Mouse (Mus musculus) WW6 (cell line): ENCODE measurements around the gene Rft1.

Experiments used
- DNase-seq: peaks from one replicate; pipeline ENCODE4 v3.0.0-alpha.2; 2013; ENCODE audit warnings: low read depth, low spot score

Rft1 gene

GRCm38 (mm10) chr14:30630811-30631576 lies 23.2 kb upstream of the Rft1 start:
- DNase-seq, result no peak

GRCm38 (mm10) chr14:30631834-30632233 lies 22.3 kb upstream of the Rft1 start:
- DNase-seq, result no peak

- DNase-seq, result no peak
Observed at GRCm38 (mm10) chr14:30633708-30634107, 20.5 kb upstream of the Rft1 start.

GRCm38 (mm10) chr14:30634418-30634817 lies 19.7 kb upstream of the Rft1 start:
- DNase-seq, result no peak

GRCm38 (mm10) chr14:30635219-30635910 lies 18.8 kb upstream of the Rft1 start:
- no peak for DNase-seq

- DNase-seq, result no peak
Observed at GRCm38 (mm10) chr14:30636499-30636898, 17.7 kb upstream of the Rft1 start.

GRCm38 (mm10) chr14:30637087-30637486 lies 17.1 kb upstream of the Rft1 start:
- no peak for DNase-seq

- no peak for DNase-seq
Observed at GRCm38 (mm10) chr14:30638009-30638408, 16.2 kb upstream of the Rft1 start.

GRCm38 (mm10) chr14:30638686-30639085 lies 15.5 kb upstream of the Rft1 start:
- no peak for DNase-seq

GRCm38 (mm10) chr14:30641748-30642147 lies 12.4 kb upstream of the Rft1 start:
- DNase-seq, result no peak

- DNase-seq, result no peak
Observed at GRCm38 (mm10) chr14:30644026-30644425, 10.1 kb upstream of the Rft1 start.

- DNase-seq, result no peak
Observed at GRCm38 (mm10) chr14:30645066-30645465, 9.1 kb upstream of the Rft1 start.

- no peak for DNase-seq
Observed at GRCm38 (mm10) chr14:30646486-30646885, 7.7 kb upstream of the Rft1 start.

GRCm38 (mm10) chr14:30648478-30648877 lies 5.7 kb upstream of the Rft1 start:
- DNase-seq, result no peak

GRCm38 (mm10) chr14:30649745-30650144 lies 4.4 kb upstream of the Rft1 start:
- DNase-seq, result no peak

GRCm38 (mm10) chr14:30650969-30651368 lies 3.2 kb upstream of the Rft1 start:
- DNase-seq, result no peak

GRCm38 (mm10) chr14:30654691-30655228 lies 600 bp downstream of the Rft1 start:
- DNase-seq, result no peak

- DNase-seq, result no peak
Observed at GRCm38 (mm10) chr14:30655531-30655930, 1.4 kb downstream of the Rft1 start.

- no peak for DNase-seq
Observed at GRCm38 (mm10) chr14:30666061-30666460, 11.9 kb downstream of the Rft1 start.

- no peak for DNase-seq
Observed at GRCm38 (mm10) chr14:30666604-30667003, 12.4 kb downstream of the Rft1 start.

GRCm38 (mm10) chr14:30670161-30670560 lies 16.0 kb downstream of the Rft1 start:
- no peak for DNase-seq

GRCm38 (mm10) chr14:30671095-30671985 lies 17.2 kb downstream of the Rft1 start:
- no peak for DNase-seq
